Mouse (Mus musculus) olfactory bulb, adult 2 months (tissue): ENCODE results near the gene Hist1h1d.

Experiments
- CTCF ChIP-seq: fragments of 200-500 bp; IDR thresholded peaks from 2 replicates; pipeline ENCODE4 v1.5.1; 2012; ENCODE audit warnings: low read depth, mild to moderate bottlenecking, low read length, moderate library complexity; ENCODE audit not compliant: insufficient read depth
- POLR2A ChIP-seq: fragments of 200-500 bp; IDR thresholded peaks from 2 replicates; pipeline ENCODE4 v1.6.1; 2012; ENCODE audit warnings: mild to moderate bottlenecking, low read depth, low read length, moderate library complexity; ENCODE audit not compliant: insufficient read depth

GRCm38 (mm10) chr13:23546694-23547093, 6.4 kb upstream of the Hist1h1d start:
- TF ChIP-seq POLR2A (no peak), CTCF (no peak)
